Comparison of ENCODE assay signal across 22 mouse cellular contexts in the genomic region with DNA sequence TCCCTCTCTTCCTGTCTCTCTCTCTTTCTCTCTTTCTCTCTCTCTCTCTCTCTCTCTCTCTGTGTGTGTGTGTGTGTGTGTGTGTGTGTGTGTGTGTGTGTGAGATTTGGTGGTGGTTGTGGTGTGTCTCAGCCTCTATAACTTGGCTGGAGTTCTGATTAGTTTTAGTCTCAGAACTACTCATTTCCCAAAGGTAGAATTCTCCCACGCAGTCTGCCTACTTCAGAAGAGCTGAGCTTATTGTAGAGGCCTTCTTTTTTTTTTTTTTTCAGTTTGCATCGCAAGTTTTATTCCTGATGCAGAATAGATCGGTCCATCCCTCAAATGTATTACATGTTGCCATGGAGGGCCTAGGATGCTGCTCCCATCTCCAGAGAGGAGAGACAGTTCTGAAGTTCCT. TPM values are rescaled to one million over a fixed set of nuclear protein-coding genes. Genes with fewer than 3 reads are reported as not detected.
DNase-seq lines count a peak whose midpoint lies in the region; ATAC-seq and TF ChIP-seq lines count a peak whose summit lies in the region.
"Had no signal": no experiment of that assay in that cellular context is flagged by ENCODE, and none has a peak within 500 bp of the region (broad histone marks: within the 10 kb centered on the region; RNA-seq: fewer than 3 reads in every experiment).

No protein-coding gene starts in this region.

- H3K36me3 ChIP-seq in heart, embryonic 16.5 days (ENCODE audit: control insufficient read depth, insufficient read depth): no peaks in the 10 kb centered on the region
- H3K36me3 ChIP-seq: embryonic facial prominence, embryonic 13.5 days; heart, embryonic 10.5 days had no signal

- H3K4me1 ChIP-seq in heart, embryonic 16.5 days (ENCODE audit: control insufficient read depth, insufficient read depth, low read length): peaks cover 14% of the 10 kb centered on the region
- H3K4me1 ChIP-seq: forebrain, embryonic 13.5 days had no signal

- no peak for DNase-seq in frontal cortex, postnatal 14 days (ENCODE audit: low spot score in 2 of 2)
- no peak for DNase-seq in heart, postnatal 10 days
- peak; percentile 30 for DNase-seq in right cerebral cortex, adult 18-20 months
- no peak for DNase-seq in right cerebral cortex, postnatal 4 days
- no peak for DNase-seq in left cerebral cortex, adult 2 months (ENCODE audit: extremely low spot score in 1 of 2, low spot score in 2 of 2)
- DNase-seq in gastrocnemius, postnatal 25 days: no peak
- DNase-seq: B cell, adult 2 months; cerebellum, adult 18-20 months; cerebellum, adult 9-11 months; cerebellum, postnatal 36 days; forebrain, postnatal 0 days; gastrocnemius, postnatal 14 days had no signal

- ATAC-seq in frontal cortex, adult (ENCODE audit: low TSS enrichment): peak; percentile 36
- no peak for ATAC-seq in heart, embryonic 16.5 days (replicated peaks; ENCODE audit: extremely low read depth, insufficient read depth, low FRiP score)
- ATAC-seq: activated CD4-positive, CD25-positive, alpha-beta regulatory T cell, adult 4 months; forebrain, embryonic 13.5 days; forebrain, postnatal 0 days; intestine, embryonic 16.5 days had no signal

- no peak overlapping the region for H3K9ac ChIP-seq in heart, embryonic 16.5 days (ENCODE audit: low read length)
- H3K9ac ChIP-seq: embryonic facial prominence, embryonic 13.5 days; forebrain, embryonic 13.5 days; forebrain, postnatal 0 days; hindbrain, embryonic 14.5 days had no signal

- H3K9me3 ChIP-seq in heart, embryonic 16.5 days (replicated peaks; ENCODE audit: control insufficient read depth, low read length): no peaks in the 10 kb centered on the region
- H3K9me3 ChIP-seq: embryonic facial prominence, embryonic 13.5 days; forebrain, embryonic 13.5 days; heart, embryonic 10.5 days; hindbrain, embryonic 10.5 days had no signal

- WGBS in heart, embryonic 16.5 days: 70% methylated on average over 3 of the region's 3 CpGs

- H3K4me2 ChIP-seq in heart, embryonic 16.5 days (ENCODE audit: low read depth, low read length): no peak overlapping the region
- H3K4me2 ChIP-seq: embryonic facial prominence, embryonic 13.5 days; forebrain, embryonic 13.5 days; hindbrain, embryonic 14.5 days had no signal

- H3K27ac ChIP-seq in heart, embryonic 16.5 days (ENCODE audit: low read length): peak overlapping the region; percentile 73
- H3K27ac ChIP-seq in left cerebral cortex, adult 2 months: no peak overlapping the region
- H3K27ac ChIP-seq: embryonic facial prominence, embryonic 13.5 days; forebrain, embryonic 13.5 days; hindbrain, embryonic 10.5 days; hindbrain, embryonic 14.5 days had no signal

- no peak for TF ChIP-seq CTCF in left cerebral cortex, adult 2 months (IDR thresholded peaks at IDR 0.05)

- no peak overlapping the region for H3K4me3 ChIP-seq in heart, embryonic 16.5 days (ENCODE audit: low read length)
- no peak overlapping the region for H3K4me3 ChIP-seq in left cerebral cortex, adult 2 months
- H3K4me3 ChIP-seq: embryonic facial prominence, embryonic 13.5 days; forebrain, embryonic 13.5 days; heart, embryonic 10.5 days; hindbrain, embryonic 10.5 days had no signal

- intact Hi-C loops in heart, postnatal 10 days (cut with DNase I): loop anchor here (2.0 kb wide), 1 partner anchor 19 kb away; no protein-coding TSS in a partner anchor
- intact Hi-C loops in left cerebral cortex, adult 2 months (cut with DNase I): loop anchor here (1.0 kb wide), 1 partner anchor 17 kb away; no protein-coding TSS in a partner anchor

- H3K27me3 ChIP-seq in heart, embryonic 16.5 days (ENCODE audit: control insufficient read depth, insufficient read depth, low read length): no peaks in the 10 kb centered on the region
- H3K27me3 ChIP-seq: embryonic facial prominence, embryonic 13.5 days; forebrain, embryonic 13.5 days; Patski had no signal

RNA-seq across cellular contexts. Expression of gene Strn3, which starts 18.0 kb away (rescaled TPM):
- 37.2 and 38.8 TPM in 2 replicates for polyA plus RNA-seq in heart, embryonic 16.5 days (2015; fragmentation: Nextera tagmentation; extraction: Ambion mirVana)
- total RNA-seq in heart, postnatal 10 days (2021): 10 to 100 TPM; 88.2 to 97.4 TPM
- total RNA-seq in left cerebral cortex, adult 2 months (2021): 10 to 100 TPM; 87.0 to 90.4 TPM
- 100 to 1,000 TPM; 114 to 138 TPM for total RNA-seq in gastrocnemius, postnatal 25 days (2021)

RNA-seq across cellular contexts. Expression of gene Ap4s1, which starts 18.9 kb away (rescaled TPM):
- polyA plus RNA-seq in heart, embryonic 16.5 days (2015; fragmentation: Nextera tagmentation; extraction: Ambion mirVana): 32.5 and 38.0 TPM in 2 replicates
- total RNA-seq in heart, postnatal 10 days (2021): 10 to 100 TPM; 36.9 to 37.8 TPM
- total RNA-seq in left cerebral cortex, adult 2 months (2021): 10 to 100 TPM; 53.3 to 57.9 TPM
- total RNA-seq in gastrocnemius, postnatal 25 days (2021): 10 to 100 TPM; 49.3 to 53.3 TPM
